Mouse (Mus musculus): ENCODE measurements around the gene Arsb.

GRCm38 (mm10) chr13:93892101-93892500, 120.7 kb downstream of the Arsb start:
- TF ChIP-seq EP300 (IDR thresholded peaks at IDR 0.05; ENCODE audit: insufficient read depth, low read depth, low read length) = no peak
- no peak for TF ChIP-seq CTCF (IDR thresholded peaks at IDR 0.05)

All from heart, adult 2 months (tissue).